Comparison of ENCODE assay signal across 9 mouse cellular contexts in genomic region chr3:51197112-51197731, GRCm38 (mm10). TPM values are rescaled to one million over a fixed set of nuclear protein-coding genes. Genes with fewer than 3 reads are reported as not detected.
DNase-seq lines count a peak whose midpoint lies in the region; ATAC-seq and TF ChIP-seq lines count a peak whose summit lies in the region.
"Had no signal": no experiment of that assay in that cellular context is flagged by ENCODE, and none has a peak within 500 bp of the region (broad histone marks: within the 10 kb centered on the region; RNA-seq: fewer than 3 reads in every experiment).

No protein-coding gene starts in this region.

- no peak overlapping the region for H3K9ac ChIP-seq in heart, adult 2 months (ENCODE audit: low read depth, low read length)
- no peak overlapping the region for H3K9ac ChIP-seq in heart, embryonic 11.5 days (ENCODE audit: low read depth, low read length)
- no peak overlapping the region for H3K9ac ChIP-seq in midbrain, embryonic 13.5 days (replicated peaks)
- H3K9ac ChIP-seq in forebrain, embryonic 16.5 days (replicated peaks; ENCODE audit: low read depth, low read length), result no peak overlapping the region

- no peaks in the 10 kb centered on the region for H3K9me3 ChIP-seq in heart, embryonic 11.5 days (replicated peaks; ENCODE audit: control insufficient read depth, low read length)
- no peaks in the 10 kb centered on the region for H3K9me3 ChIP-seq in midbrain, embryonic 13.5 days
- no peaks in the 10 kb centered on the region for H3K9me3 ChIP-seq in forebrain, embryonic 16.5 days (ENCODE audit: control insufficient read depth, low read length)

- 28% methylated on average over 9 of the region's 9 CpGs for WGBS in heart, adult 2 months
- WGBS in heart, embryonic 11.5 days (ENCODE audit: insufficient replicate concordance), result 76% methylated on average over 9 of the region's 9 CpGs
- 82% methylated on average over 9 of the region's 9 CpGs for WGBS in midbrain, embryonic 13.5 days
- 68% methylated on average over 9 of the region's 9 CpGs for WGBS in forebrain, embryonic 16.5 days

- H3K4me1 ChIP-seq in heart, adult 2 months (ENCODE audit: control insufficient read depth, insufficient read depth, low read length), result peaks cover 23% of the 10 kb centered on the region
- H3K4me1 ChIP-seq in heart, embryonic 11.5 days (ENCODE audit: control insufficient read depth, insufficient read depth, low read length), result 0 out of 2 replicates have a peak, but pooled peaks cover 3% of the 10 kb centered on the region
- 0 out of 2 replicates have a peak, but pooled peaks cover 5% of the 10 kb centered on the region for H3K4me1 ChIP-seq in midbrain, embryonic 13.5 days (replicated peaks)
- no peaks in the 10 kb centered on the region for H3K4me1 ChIP-seq in forebrain, embryonic 16.5 days (replicated peaks; ENCODE audit: control insufficient read depth, insufficient read depth, low read length)

- peaks cover 4% of the 10 kb centered on the region for H3K36me3 ChIP-seq in heart, adult 2 months (ENCODE audit: control insufficient read depth, insufficient read depth, low read length)
- no peaks in the 10 kb centered on the region for H3K36me3 ChIP-seq in heart, embryonic 11.5 days (ENCODE audit: control insufficient read depth, insufficient read depth, low read length)
- H3K36me3 ChIP-seq in midbrain, embryonic 13.5 days, result no peaks in the 10 kb centered on the region
- no peaks in the 10 kb centered on the region for H3K36me3 ChIP-seq in forebrain, embryonic 16.5 days (ENCODE audit: control insufficient read depth, insufficient read depth)

- DNase-seq in heart, adult 2 months, result peak; percentile 58 to 70
- peak; percentile 62 for DNase-seq in adrenal gland, adult 8-10 months
- DNase-seq in heart, adult 8-10 months (ENCODE audit: low spot score), result peak; percentile 83
- peak; percentile 56 for DNase-seq in lung, postnatal 10 days
- DNase-seq in layer of hippocampus, adult 9-10 months (ENCODE audit: low spot score), result no peak
- DNase-seq: layer of hippocampus, postnatal 36 days had no signal

- no peak overlapping the region for H3K4me3 ChIP-seq in heart, adult 2 months
- H3K4me3 ChIP-seq in heart, embryonic 11.5 days (ENCODE audit: low read depth, low read length), result no peak overlapping the region
- no peak overlapping the region for H3K4me3 ChIP-seq in midbrain, embryonic 13.5 days (replicated peaks)
- H3K4me3 ChIP-seq in forebrain, embryonic 16.5 days (replicated peaks; ENCODE audit: low read length), result no peak overlapping the region

- TF ChIP-seq POLR2A in heart, adult 2 months (IDR thresholded peaks at IDR 0.05; ENCODE audit: insufficient read depth, low read depth, low read length), result no peak

- peak overlapping the region; percentile 62 for H3K27ac ChIP-seq in heart, adult 2 months
- no peak overlapping the region for H3K27ac ChIP-seq in heart, embryonic 11.5 days (ENCODE audit: low read depth, low read length)
- no peak overlapping the region for H3K27ac ChIP-seq in midbrain, embryonic 13.5 days
- H3K27ac ChIP-seq in forebrain, embryonic 16.5 days (ENCODE audit: low read length), result no peak overlapping the region

- ATAC-seq in heart, embryonic 11.5 days (replicated peaks; ENCODE audit: insufficient number of reproducible peaks, low FRiP score, low TSS enrichment), result no peak
- no peak for ATAC-seq in midbrain, embryonic 13.5 days
- ATAC-seq in forebrain, embryonic 16.5 days, result no peak

- TF ChIP-seq EP300 in heart, adult 2 months (IDR thresholded peaks at IDR 0.05; ENCODE audit: insufficient read depth, low read depth, low read length), result peak; percentile 66; the same call in 1 of the 2 replicates

- peak; percentile 62 for TF ChIP-seq CTCF in heart, adult 2 months (IDR thresholded peaks at IDR 0.05)

- no peaks in the 10 kb centered on the region for H3K27me3 ChIP-seq in heart, adult 2 months (ENCODE audit: control insufficient read depth, insufficient read depth, low read length)
- H3K27me3 ChIP-seq in heart, embryonic 11.5 days (ENCODE audit: control insufficient read depth, insufficient read depth, low read length), result no peaks in the 10 kb centered on the region
- no peaks in the 10 kb centered on the region for H3K27me3 ChIP-seq in midbrain, embryonic 13.5 days
- H3K27me3 ChIP-seq in forebrain, embryonic 16.5 days (replicated peaks; ENCODE audit: control insufficient read depth, insufficient read depth, low read length), result no peaks in the 10 kb centered on the region

- H3K79me2 ChIP-seq in heart, adult 2 months (replicated peaks; ENCODE audit: control insufficient read depth, insufficient read depth, low read length), result no peaks in the 10 kb centered on the region

- no peak overlapping the region for H3K4me2 ChIP-seq in heart, embryonic 11.5 days
- H3K4me2 ChIP-seq in midbrain, embryonic 13.5 days (replicated peaks), result no peak overlapping the region
- no peak overlapping the region for H3K4me2 ChIP-seq in forebrain, embryonic 16.5 days (ENCODE audit: low read length)

- intact Hi-C loops in heart, adult 2 months (cut with DNase I), result loop anchor here (1.0 kb wide), 1 partner anchor 26 kb away; no protein-coding TSS in a partner anchor

RNA-seq across cellular contexts. Expression of gene Noct, which starts 27.0 kb away (rescaled TPM):
- 10 to 100 TPM; 39.4 to 45.1 TPM for total RNA-seq in heart, adult 2 months (2021)
- 23.2 and 28.9 TPM in 2 replicates for polyA plus RNA-seq in heart, adult 2 months (2012; rRNA removed)
- polyA plus RNA-seq in heart, embryonic 11.5 days (2014; fragmentation: Nextera tagmentation; extraction: Ambion mirVana), result 10.4 and 12.2 TPM in 2 replicates
- 10 to 100 TPM; 12.8 to 16.4 (median 14.1) TPM for total RNA-seq in adrenal gland, adult 8-10 months (2022)
- 10 to 100 TPM; 32.2 to 45.2 (median 41.6) TPM for total RNA-seq in heart, adult 8-10 months (2022)
- 15.3 and 17.8 TPM in 2 replicates for polyA plus RNA-seq in midbrain, embryonic 13.5 days (2015; fragmentation: Nextera tagmentation; extraction: Ambion mirVana)
- 21.3 and 23.0 TPM in 2 replicates for polyA plus RNA-seq in forebrain, embryonic 16.5 days (2015; fragmentation: Nextera tagmentation; extraction: Ambion mirVana)
